Mouse (Mus musculus) G1E (cell line): ENCODE results near the gene Gpr153.

ENCODE experiments used
- CTCF ChIP-seq: IDR thresholded peaks from 2 replicates; pipeline ENCODE4 v1.5.1; 2012; ENCODE audit warnings: low read depth, low read length, inconsistent platforms, mixed read lengths
- GATA1 ChIP-seq: IDR thresholded peaks from 2 replicates; pipeline ENCODE4 v1.6.1; 2012; ENCODE audit warnings: borderline replicate concordance, low read length, inconsistent platforms, mixed read lengths

GRCm38 (mm10) chr4:152325574-152326411 lies 51.8 kb downstream of the Gpr153 start, which contains the start of gene Rpl22:
- TF ChIP-seq CTCF (no peak), GATA1 (no peak)
